Mouse (Mus musculus): ENCODE data around the gene Gsk3a.

Gsk3a gene

DNA sequence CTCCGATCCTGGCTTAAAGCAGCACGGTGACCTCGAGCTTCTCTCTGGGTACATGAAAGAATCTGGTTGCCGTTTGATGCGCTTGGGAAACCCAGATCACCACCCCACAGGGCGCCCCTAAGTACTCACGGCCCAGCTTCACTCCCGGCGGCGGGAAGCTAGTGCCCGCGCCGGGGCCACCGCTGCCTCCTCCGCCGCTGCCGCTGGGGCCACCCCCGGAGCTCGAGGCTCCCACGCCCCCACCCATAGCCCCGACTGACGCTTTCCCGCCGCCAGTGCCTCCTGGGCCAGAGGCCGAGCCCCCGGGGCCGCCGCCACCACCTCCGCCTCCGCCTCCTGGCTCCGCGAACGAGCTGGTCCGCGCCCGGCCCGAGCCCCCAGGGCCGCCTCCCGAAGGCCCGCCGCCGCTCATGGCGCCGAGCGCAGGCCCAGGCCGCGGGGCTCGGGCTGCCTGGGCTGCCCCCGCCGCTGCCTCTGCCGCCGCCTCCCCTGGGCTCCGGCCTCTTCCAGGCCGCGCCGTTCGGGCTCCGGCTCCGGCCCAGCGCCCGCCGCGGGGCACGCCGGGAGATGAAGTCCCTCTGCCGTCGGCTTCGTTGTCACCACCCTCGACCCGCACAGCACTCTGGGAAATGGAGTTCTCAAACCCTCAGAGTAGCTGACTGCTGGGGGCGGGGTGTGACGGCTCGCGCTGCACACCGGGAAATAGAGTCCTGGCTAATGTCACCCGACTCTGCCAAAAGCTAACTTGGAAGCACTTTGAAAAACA is at the start of gene Gsk3a:
TSS of gene Gsk3a (minus strand) at position 603 of the 766 bp plus-strand sequence.
- peak; percentile 98 for DNase-seq (ENCODE audit: low spot score)

- DNase-seq (ENCODE audit: low spot score), result no peak
Observed at GRCm38 (mm10) chr7:25286989-25287388, 49.3 kb upstream of the Gsk3a start.

- DNase-seq (ENCODE audit: low spot score), result no peak
Observed at GRCm38 (mm10) chr7:25285511-25286238, 48.0 kb upstream of the Gsk3a start.

- no peak for DNase-seq (ENCODE audit: low spot score)
Observed at GRCm38 (mm10) chr7:25284766-25285165, 47.1 kb upstream of the Gsk3a start.

DNA sequence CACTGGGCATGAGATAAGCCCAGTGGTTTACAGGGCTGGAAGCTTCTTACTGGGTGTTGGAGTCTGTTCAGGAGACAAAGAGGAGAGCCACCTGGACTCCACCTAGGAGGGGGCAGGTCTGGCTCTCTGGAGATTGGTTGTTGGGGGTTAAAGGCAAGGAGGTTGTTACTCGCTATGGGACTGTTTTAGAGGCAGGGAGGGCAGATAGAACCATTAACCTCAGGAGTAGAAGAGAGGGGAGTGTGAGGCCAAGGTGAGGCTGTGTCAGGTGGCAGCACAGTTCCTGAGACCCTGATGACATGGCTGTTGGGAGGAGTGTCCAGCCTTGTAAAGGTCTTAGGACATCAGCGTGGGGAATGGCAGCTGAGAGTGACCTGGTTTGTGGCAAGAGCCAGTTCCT is 46.5 kb upstream of the Gsk3a start:
- no peak for DNase-seq (ENCODE audit: low spot score)

DNA sequence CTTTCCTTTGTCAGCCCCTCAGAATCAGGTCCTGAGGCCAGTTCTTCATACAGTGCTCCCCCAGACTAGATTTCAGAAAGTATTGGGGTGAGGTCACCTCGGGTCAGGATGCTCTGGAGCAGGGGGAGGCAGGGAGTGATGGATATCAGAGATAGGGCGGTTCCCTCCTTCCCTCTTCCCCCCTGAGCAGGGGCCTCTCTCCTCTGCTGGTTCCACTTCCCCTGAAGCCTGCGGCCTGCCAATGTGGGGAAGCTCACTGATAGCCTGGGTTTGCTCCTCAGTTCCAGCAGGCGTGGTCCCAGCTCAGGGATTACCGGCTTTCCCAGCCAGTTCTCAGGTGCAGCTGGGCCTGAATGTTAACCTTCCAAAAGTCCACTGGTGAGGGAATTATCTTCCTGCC is 46.0 kb upstream of the Gsk3a start:
- DNase-seq (ENCODE audit: low spot score), result no peak

DNA sequence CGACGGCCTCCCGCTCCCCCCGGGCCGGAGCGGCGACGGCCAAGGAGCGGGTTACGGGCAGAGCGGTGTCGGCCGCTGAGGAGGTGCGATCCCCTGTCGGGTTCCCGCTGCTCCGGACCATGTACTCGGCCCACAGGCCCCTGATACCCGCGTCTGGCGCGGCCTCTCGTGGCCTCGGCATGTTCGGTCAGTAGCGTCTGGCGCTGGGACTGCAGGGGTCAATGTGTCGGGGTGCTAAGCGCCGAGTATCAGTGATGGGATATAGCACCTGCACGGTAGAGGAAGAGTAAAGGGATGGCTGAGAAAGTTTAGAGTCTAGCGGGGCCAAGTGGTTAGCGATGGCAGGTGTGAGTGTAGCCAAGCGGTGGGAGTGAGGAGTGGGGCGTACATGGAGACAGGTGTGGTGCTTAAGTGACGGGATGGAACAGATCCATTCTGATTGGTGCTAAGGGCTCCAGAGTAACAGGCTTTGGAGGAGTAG is 45.1 kb upstream of the Gsk3a start:
- no peak for DNase-seq (ENCODE audit: low spot score)

DNA sequence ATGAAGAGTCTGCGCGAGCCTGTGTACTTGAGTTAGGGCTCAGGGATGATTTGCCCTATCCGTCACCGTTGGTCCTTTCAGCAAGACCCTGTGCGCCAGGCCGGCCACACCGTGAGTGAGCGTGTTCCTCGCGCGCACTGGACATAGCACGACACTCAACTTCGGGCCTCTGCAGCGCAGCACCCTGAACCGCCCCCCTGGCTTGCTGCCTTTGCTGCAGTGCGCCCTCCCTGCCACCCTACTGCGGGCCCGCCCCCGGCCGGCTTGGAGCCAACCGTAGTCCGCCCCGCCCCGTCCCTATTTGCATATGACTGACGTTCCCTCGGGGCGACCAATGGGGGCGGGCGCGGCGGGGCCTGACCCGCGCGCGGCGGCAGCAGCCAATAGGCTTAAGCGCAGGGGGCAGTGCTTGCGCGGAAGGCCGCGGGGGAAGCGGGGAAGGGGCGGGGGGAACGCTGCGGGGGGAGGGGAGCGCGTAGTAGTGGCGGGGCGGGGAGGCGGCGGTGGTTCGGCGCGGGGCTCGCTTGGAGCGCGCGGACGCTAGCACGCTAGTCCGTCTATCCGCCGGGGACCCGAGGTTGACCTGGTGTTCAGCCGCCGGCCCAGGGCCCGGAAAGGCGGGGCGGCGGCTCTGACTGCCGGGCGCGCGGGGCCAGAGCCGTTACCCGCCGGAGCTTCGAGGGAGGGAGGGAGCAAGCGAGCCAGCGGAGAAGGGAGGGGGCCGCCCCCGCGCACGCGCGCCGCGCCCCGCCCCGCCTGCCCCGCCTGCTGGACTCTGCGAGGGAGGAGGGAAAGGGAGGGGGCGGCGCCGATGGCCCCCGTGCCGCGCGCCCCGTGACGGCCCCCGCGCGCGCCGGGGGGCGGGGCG is 44.3 kb upstream of the Gsk3a start:
- DNase-seq (ENCODE audit: low spot score), result peak; percentile 96

- no peak for DNase-seq (ENCODE audit: low spot score)
Observed at GRCm38 (mm10) chr7:25281166-25281733, 43.6 kb upstream of the Gsk3a start.

DNA sequence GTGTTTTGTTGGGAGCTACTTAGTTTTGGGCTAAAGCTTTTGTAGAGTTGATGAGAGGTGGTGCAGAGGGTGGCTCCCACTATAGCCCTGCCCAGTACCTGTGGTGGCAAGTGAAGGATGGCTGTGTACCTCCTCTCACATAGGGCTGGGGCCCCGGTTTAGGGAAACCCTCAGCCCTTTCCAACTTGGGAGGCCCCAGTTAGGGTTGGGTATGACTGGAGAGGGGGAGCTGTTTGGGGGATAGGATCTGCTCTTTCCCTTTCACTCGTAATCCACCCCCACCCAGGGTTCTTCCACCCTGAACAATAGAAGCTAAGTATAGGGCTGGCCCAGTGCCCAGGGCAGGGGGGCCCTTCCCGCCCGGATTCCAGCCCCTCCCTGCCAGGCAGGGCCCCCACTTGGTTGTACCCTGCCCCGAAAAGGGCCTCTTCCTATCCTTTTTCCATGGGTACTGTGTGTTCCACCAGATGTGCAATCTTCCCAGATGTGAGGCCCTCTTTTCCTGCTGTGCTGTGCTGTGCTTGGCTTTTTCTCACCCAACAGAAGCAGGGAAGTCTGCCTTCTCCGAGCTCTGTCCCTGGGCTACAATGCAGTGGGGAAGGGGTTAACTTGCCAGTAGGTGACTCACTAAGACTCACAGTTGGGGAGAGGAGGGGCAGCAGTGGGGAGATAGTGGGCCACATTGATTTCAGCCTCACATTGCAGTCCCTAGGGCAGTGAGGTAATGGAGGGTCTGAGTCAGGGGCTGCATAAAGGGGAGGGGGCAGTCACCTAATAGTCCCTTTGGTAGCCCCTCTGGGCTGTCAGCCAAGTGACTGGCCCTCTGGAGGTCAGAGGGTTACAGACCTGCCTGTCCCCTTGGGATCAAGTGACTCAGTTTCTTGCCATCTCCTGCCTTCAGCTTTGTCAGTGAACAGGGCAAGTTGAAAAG is 42.5 kb upstream of the Gsk3a start:
- no peak for DNase-seq (ENCODE audit: low spot score)

DNA sequence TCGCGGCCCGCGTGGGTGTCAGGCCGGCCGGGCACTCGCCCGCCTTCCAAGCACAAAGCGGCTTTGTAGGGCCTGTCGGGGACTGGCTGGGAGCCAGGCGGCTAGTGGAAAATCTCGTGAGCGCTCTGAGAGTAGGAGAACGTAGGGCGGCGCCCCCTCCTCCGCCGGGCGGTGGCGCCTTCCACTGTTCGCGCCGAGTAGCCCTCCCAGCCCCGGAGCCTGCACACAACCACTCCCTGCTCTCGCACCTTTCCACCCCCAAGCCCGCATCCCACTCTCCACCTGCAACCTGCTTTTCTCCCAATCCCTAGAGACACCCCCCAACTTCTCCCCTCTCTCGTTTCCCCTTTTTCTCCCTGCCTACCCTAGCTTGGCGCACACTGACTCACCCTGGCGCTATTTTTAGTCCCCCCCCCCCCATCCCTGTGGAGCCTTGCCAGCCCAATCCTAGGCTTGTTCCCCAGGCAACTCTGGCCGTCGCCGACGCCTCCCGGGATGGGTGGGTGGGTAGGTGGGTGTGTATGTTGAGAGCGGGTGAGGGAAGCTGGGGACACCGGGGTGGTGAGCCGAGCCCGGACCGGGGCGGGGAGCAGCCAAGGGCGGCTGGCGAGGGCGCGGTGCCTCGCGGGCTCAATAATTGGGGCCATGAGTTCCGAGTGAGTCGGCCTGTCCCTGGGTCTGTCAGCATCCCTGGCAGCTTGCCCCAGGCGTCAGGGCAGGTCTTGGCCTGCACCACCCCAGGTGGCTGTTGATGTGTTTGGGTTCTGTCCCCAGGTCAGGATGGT is 41.6 kb upstream of the Gsk3a start:
- peak; percentile 78 for DNase-seq (ENCODE audit: low spot score)

DNA sequence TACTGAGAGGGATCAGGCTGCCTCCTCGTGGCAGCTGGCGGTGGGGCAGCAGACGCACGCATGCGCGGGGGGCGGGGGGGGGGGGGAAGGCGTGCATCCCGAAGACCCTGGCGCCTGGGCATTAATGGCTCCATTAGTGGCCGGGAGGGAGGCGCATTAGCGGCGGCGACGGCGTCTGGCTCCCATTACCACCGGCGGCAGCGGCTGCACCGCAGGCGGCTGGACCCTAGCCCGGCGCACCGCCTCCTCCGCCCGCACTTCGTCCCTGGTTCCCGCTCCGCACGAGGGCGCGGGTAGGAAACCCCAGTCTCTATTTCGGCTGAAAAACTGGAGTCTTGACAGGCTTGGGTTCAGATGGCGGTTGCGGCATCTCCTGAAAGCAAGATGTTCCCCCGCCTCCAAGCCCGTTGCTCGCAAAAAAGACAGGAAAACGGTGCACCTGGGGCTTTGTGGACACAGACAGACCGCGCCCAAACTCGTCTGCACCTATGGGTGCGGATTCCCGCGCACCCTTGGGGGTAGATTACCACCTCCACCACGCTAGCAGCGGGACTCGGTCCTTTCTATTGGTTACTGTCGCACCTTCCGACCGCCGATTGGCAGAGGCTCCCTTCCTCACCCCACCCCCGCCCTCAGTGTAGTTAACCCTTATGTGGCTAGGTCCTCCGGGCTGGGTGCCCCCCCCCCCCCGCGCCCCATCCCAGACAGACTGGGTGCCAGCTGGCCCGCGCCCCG is 40.9 kb upstream of the Gsk3a start:
- DNase-seq (ENCODE audit: low spot score), result peak; percentile 85

- no peak for DNase-seq (ENCODE audit: low spot score)
Observed at GRCm38 (mm10) chr7:25277998-25278340, 40.3 kb upstream of the Gsk3a start.

- no peak for DNase-seq (ENCODE audit: low spot score)
Observed at GRCm38 (mm10) chr7:25277405-25277804, 39.8 kb upstream of the Gsk3a start.

DNA sequence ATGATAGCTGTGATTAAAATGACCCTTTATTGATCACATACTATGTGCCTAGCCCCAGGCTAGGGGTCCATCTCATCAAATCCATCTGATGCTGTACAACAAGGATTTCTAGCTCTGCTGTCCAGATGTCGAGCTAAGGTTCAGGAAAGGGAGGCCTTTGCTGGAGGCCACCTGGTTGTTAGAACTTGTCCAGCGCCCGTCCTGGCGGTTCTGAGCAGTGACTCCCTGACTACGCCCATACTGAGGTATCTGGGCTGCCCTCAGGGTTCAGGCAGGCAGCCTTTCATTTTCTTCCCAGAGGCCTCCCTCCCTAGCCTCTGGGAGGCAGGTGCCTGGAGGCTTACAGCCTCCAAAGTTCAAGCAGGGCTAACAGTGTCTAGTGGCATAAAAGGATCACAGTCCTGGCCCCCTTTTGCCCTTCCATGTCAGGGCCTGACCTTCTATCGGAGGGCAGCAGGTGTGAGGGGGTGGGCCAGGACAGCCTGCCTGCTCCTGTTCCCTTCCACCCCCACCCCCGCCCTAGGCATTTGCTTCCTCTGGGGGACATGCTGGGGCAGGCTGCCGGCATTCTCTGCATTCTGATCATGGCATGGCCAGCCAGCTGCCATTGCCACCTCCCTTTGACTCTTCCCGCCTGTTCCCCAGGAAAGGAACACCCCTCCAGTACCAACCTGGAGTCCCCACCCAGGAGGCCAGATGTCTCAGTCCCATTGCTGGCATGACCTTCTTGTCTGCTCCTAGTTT is 38.1 kb upstream of the Gsk3a start:
- DNase-seq (ENCODE audit: low spot score), result no peak

DNA sequence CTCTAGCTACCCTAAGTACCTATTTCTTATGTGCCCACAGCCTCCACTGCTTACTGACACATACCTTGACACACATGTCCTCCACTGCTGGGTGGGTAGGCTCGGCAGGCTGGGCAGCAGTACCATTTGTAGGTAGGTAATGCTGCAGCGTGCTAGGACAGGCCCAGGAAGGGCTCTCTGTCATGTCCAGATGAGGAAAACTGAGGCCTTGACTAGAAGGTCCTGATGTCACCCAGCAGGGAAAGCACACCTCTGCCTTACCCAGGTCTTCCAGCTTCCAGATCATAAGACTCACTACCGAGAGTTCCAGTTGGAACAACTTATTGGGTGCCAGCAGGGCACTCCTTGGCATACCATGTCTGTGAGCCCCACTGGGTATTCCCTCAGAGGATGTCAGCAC is 37.3 kb upstream of the Gsk3a start:
- no peak for DNase-seq (ENCODE audit: low spot score)

DNA sequence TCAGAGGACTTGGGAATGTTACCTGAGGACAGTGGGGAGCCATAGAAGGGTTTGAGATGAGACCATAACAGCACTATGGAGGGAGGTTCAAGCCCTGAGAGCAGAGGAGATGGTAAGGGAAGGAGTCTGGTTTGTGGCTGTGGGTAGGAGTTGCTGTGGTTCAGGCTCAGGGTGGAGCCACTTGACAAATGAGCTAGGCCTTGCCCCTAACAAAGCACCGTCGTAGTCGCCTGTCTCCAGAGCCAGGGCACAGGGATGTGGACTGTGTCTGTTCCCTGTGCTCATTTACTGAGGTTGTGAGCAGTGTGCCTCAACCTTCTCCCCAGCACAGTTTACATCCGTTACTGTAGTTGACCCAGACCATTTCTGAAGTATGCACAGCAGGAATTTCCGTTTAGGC is 36.9 kb upstream of the Gsk3a start:
- DNase-seq (ENCODE audit: low spot score), result no peak

DNA sequence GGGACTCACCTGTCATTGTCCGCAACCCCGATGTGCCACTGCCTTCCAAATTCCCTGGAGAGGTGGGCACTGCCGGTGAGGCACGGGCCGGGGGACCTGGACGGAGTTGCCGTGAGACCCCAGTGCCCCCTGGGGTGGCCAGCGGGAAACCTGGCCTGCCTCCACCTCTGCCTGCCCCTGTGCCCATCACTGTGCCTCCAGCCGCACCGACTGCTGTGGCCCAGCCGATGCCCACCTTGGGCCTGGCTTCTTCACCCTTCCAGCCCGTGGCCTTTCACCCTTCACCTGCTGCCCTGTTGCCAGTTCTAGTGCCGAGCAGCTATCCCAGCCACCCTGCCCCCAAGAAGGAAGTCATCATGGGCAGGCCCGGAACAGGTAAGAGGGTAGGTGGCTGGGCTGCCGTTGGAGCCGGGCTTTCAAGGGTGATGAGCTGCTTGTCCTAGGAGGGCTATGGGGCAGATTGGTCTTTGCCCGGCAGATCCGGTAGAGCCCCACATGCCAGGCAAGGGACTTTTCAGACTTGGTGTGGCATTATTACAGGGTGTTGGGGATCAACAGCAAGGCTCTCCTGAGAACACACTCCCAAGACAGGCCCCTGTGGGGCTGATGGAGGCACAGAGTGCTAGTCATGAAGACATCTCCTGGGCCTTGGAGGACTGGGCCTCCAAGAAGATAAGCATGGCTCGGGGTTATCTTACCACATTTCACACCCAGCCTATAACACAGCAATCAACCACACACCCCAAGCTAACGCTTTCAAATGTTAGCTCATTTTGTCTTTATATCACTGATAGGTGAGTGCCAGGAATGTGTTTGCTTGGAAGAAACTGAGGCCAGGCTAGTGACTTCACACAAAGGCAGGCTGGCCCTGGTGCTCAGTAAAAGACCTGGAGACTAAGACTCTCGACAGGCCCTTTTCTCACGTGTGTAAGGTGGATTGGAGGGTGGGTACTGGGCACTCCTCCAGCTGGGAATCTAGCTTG is 35.9 kb upstream of the Gsk3a start:
- DNase-seq (ENCODE audit: low spot score), result no peak

Data from spleen, adult 12 weeks (tissue).